Mouse (Mus musculus) spleen, postnatal 10 days (tissue): ENCODE results near the gene Adpgk.

Experiments
- DNase-seq, 2 experiments: peaks; one replicate each; pipeline ENCODE4 v3.0.0; 2021 to 2022; ENCODE audit warnings: low spot score in 2 of 2

Gene Adpgk

DNA sequence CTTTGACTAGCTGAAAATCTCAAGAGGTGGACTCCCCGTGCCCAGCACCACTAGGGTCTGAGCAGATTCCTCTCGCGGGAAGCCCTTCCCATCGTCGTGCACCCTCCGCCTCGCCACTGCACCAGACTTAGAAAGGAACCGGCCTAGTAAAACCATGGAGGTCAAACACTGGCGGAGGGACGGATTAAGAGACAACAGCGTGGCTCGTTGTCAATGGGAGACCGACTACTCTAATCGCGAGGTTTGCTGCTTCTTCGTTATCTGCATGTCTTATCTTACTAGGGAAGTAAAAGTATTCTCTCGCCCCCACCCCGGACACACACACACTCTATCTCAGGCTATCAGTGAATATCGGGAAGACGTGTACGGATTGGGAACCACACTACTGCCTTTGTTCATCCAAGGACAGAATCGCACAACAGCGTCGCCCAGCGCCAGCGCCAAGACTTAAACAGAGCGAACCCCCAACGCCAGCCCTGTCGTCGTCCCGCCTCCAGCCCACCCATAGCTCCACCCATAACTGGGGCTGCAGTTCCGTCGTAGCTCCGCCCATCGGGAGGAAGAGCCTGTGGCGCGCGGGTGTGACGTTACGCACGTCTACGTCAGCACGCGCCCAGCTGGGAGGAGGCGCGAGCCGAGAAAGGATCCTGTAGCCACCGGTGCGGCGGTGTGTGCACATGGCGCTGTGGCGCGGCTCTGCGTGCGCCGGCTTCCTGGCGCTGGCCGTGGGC lies at the start of gene Adpgk:
Gene Adpgk (plus strand): TSS at position 602 of the 731 bp plus-strand sequence.
- DNase-seq = peak; percentile 94 to 99

DNA sequence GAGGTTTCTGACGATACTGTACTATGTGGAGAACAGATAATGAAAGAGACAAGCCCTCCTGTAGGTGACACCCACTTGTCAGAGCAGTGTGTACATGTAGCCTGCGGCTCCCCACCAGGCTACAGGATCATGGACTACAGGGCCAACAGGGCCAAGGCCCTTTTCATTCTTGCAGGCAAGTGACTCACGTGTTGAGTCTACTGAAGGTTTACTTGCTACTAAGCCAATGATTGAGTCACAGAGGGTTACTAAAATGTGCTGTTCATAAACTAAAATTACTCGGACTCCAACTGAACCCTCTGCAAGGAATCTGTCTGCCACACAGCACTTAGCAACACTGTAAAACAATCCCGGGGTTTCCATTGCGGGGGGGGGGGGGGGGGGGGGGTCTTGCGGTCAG lies 46.2 kb upstream of the Adpgk start:
- DNase-seq = no peak

- DNase-seq = no peak
Observed at GRCm38 (mm10) chr9:59246456-59247029, 44.8 kb upstream of the Adpgk start.

- DNase-seq = no peak
Observed at GRCm38 (mm10) chr9:59249359-59249758, 42.0 kb upstream of the Adpgk start.

DNA sequence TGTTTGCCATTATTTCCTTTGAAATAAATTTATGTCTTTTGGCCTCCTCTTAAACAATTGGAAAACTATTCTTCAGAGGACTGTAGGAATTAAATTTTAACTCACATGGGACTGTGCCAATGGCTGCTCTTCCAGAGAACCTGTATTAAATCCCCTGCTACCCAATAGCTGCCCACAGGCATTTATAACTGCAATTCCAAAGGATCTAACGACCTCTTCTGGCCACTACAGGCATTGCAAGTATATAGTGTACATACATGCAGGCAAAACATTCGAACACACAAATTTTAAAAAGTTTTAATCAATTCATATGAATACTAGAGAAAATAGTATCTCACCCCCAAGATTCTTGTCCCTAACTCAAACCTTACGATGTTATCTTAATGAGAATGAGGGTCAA lies 41.1 kb upstream of the Adpgk start:
- DNase-seq = no peak

DNA sequence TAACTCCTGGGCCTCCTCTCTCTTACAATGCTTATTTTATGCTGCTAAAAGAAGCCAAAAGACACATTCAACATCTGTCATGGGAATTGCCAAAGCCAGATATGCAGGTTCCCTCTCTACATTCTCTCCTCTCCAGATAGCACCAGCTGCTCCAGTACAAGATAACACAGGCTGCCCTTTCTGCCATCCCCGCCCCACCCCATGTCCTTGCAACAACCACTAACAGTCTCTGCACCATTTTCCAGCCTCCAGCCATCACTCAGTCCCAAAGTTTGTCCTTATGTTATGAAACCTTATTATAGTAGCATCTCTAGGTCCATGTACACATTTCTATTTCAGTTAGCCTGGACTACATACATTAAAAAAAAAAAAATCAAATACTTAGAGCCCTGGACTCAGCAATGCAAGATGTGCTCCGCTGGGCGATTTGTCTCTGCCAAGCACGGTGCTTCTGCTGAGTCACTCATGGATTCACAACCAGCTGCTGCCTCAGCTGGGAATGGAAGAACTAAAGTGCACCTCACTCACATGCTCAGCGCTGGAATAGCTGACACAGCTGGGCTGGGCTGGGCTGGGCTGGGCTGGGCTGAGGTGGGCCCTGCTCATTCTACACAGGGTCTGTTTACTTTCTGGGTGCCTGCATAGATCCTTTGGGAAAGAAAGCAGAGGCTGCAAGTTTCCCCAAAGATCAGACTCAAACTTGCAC lies 36.5 kb upstream of the Adpgk start:
- DNase-seq = no peak

DNA sequence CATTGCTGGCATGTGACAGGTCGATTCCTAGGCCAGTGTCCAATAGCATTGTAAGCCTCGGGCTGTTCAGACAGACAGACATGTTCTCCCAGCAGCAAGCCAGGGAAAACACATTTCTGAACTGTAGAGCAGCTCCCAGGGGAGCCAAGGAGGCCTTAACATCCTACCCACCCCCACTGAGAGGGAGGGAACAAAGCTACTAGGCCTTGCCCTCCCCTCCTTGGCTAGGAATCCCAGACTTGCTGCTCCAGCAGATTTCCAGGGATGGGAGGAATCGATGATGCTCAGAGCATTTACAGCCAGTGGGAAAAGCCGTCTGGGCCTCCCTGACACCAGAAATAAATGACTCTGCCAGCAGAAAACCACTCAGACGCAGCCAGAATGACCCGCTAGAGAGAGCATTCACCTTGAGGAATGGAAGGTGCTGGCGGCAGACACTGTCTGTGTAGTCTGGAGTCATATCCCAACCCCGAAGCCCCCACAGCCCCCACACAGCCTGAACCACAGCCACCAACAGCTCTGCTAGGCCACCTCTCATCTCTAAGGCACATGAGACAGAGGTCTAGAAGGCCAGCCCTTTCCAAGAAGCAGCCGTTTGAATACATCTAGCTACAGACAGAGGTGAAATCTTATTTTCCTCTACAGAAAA lies 31.4 kb upstream of the Adpgk start:
- DNase-seq = no peak

- DNase-seq = peak in 1 of 2 experiments; percentile 41
Observed at GRCm38 (mm10) chr9:59266332-59266731, 25.0 kb upstream of the Adpgk start.

DNA sequence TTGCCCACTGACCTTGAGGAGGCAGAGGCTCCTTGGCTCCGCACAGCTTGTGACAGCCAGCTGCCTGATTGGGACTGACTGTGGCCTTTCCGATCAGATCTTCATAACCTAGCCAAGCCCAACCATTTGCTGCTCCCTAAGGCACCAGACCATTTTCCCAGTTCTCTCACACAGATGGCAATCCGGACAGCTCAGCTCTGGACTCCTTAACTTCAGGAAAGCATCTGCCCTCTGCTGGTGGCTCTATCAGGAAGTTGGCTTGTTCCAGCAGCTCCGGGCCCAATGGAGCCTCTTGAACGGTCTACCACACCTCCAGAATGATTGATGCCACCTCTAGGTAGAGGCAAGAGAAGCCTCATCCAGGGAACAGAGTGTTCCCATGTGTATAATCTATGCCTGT lies 21.6 kb upstream of the Adpgk start:
- DNase-seq = peak in 1 of 2 experiments; percentile 32

- no peak for DNase-seq
Observed at GRCm38 (mm10) chr9:59271081-59271480, 20.3 kb upstream of the Adpgk start.

GRCm38 (mm10) chr9:59271711-59272110 lies 19.6 kb upstream of the Adpgk start:
- DNase-seq = no peak

- DNase-seq = no peak
Observed at GRCm38 (mm10) chr9:59273199-59273598, 18.2 kb upstream of the Adpgk start.

- DNase-seq = no peak
Observed at GRCm38 (mm10) chr9:59274846-59275455, 16.4 kb upstream of the Adpgk start.

DNA sequence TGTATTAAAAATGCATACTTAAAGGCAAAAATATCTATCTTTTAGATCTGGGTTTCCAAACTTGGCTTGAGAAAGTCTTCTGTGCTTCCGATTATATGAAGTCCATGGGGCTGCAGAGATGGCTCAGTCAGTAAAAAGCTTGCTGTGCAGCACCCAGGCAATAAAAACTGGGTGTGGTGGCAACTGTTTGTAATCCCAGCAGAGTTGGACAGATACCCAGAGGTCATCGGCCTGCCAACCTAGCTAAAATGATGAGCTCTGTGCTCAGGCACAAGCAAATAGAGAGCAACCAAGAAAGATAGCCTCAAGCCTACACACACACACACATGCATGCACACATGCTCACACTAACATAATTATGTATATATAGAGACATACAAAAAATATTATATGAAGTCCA lies 13.2 kb upstream of the Adpgk start:
- no peak for DNase-seq

DNA sequence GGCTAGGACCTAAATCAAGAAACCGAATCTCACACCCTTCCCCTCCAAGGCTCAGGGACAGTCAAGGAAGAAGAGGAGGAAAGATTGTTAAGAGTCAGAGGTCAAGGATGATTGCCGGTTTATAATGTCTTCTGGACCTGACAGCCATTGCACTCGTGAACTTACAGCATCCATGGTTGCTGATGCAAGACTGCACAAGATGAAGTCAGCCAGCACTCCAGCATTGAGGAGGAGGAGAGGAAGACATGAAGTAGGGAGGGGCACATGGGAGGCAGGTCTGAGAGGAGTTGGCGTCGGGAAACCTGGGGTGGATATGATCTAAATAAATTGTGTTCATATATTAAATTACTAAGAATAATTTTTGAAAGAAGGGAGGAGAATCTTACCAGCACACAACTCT lies 12.7 kb upstream of the Adpgk start:
- no peak for DNase-seq

- no peak for DNase-seq
Observed at GRCm38 (mm10) chr9:59280888-59281287, 10.5 kb upstream of the Adpgk start.

- peak; percentile 53 to 82 for DNase-seq
Observed at GRCm38 (mm10) chr9:59281871-59282682, 9.3 kb upstream of the Adpgk start.

- no peak for DNase-seq
Observed at GRCm38 (mm10) chr9:59282683-59282986, 8.7 kb upstream of the Adpgk start.

DNA sequence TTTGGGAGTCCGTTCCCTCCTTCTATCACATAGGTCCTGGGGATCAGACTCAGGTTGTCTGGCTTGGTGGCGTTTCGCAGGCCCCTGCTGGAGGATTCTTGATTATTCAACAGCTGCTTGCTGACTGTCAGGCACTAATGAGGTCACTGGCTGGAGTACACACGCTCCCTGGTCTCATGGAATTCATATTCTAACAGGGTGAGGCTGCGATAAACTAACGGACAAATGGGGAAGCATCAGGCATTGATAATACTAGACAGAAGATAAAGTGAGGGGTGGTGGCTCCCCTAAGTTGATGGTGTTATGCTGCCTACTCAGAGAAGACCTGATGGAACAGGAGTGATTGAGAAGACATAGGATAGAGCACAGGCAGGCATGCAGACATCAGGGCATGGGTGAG lies 5.7 kb upstream of the Adpgk start:
- no peak for DNase-seq

- DNase-seq = no peak
Observed at GRCm38 (mm10) chr9:59288058-59288457, 3.3 kb upstream of the Adpgk start.

GRCm38 (mm10) chr9:59288685-59289410 lies 2.5 kb upstream of the Adpgk start:
- DNase-seq = no peak
